Mouse (Mus musculus): ENCODE measurements around the gene Kirrel3. TPM values are rescaled to one million over a fixed set of nuclear protein-coding genes. Genes with fewer than 3 reads are reported as not detected.

Kirrel3 gene
- polyA plus RNA-seq (2014; fragmentation: Nextera tagmentation; extraction: Ambion mirVana) = 6.9 and 9.3 TPM in 2 replicates

DNA sequence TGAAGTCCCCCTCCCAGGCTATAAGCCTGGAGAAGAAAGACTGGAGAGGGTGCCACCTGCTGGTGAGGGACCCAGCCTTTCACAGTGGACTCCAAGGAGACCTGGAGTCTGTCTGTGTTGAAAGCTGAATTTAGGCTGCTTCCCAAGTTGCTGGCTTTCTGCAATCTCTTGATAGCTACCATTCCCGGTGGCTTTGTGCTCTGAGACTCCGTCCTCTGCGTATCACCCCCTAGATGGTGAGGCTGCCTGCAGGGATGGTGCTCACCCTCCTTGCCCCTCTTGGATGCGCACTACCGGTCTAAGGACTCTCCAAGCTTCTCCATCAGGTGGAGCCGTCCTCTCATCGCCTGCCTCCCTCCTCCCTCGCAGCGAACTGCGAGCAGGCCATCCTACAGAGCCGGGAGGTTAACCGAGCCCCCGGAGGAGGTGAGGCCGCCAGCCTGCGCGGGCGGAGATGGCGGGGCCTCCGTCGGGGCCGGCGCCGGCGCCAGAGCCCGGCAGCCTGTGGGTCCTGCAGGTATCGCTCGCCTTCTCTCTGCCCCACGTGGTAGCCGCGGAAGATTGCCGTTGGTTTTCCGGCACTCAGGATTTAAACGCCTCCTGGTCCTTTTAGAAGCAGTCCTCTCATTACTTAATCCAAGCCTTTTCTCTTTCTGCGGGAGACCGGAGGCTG lies at the start of gene Kirrel3:
Gene Kirrel3, plus strand, starts transcription at position 136 of the 673 bp plus-strand sequence.
- H3K9ac ChIP-seq (ENCODE audit: low read depth, low read length) = peak within 1 kb of the TSS; percentile 49
- 0 out of 2 replicates have a peak, but pooled peaks cover 5% of the 10 kb centered on the region for H3K4me1 ChIP-seq (ENCODE audit: control insufficient read depth, insufficient read depth, low read length)
- ATAC-seq (ENCODE audit: low read depth) = peak; percentile 77
- H3K4me3 ChIP-seq (ENCODE audit: low read depth, low read length) = peak within 1 kb of the TSS; percentile 46
- peak; percentile 78 for DNase-seq (ENCODE audit: low spot score)
- under 1% methylated on average over 29 of the region's 35 CpGs for WGBS
- H3K36me3 ChIP-seq (ENCODE audit: control insufficient read depth, insufficient read depth, low read length) = no peaks in the 10 kb centered on the region
- peaks cover 35% of the 10 kb centered on the region for H3K27me3 ChIP-seq (replicated peaks; ENCODE audit: control insufficient read depth, insufficient read depth, low read length)
- H3K27ac ChIP-seq (replicated peaks; ENCODE audit: low read depth, low read length) = 0 out of 2 replicates have a peak within 1 kb of the TSS, but pooled peaks have one; percentile 4
- no peaks in the 10 kb centered on the region for H3K9me3 ChIP-seq (ENCODE audit: control insufficient read depth, low read length)
- H3K4me2 ChIP-seq (ENCODE audit: low read depth, low read length) = peak within 1 kb of the TSS; percentile 73

DNA sequence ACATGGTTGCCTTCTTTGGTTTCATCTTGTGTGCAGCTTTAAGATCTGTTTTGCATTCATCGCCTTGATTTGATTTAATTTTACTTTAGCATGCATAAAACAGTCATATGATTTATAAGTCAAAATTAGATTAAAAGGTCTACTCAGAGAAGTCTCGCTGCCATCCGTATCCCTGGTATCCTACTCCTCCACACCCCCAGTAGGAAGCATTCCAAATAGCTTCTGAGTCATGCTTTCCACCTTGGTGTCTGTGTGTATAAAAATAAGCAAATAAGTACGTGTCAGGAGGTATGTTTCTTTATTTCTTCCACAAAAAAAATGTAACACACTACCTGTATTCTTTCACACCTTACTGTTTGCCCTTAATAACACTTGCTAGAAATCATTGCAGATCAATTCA lies 45.0 kb upstream of the Kirrel3 start:
- no peaks in the 10 kb centered on the region for H3K4me1 ChIP-seq (ENCODE audit: control insufficient read depth, insufficient read depth, low read length)
- H3K9me3 ChIP-seq (ENCODE audit: control insufficient read depth, low read length) = no peaks in the 10 kb centered on the region
- H3K4me2 ChIP-seq (ENCODE audit: low read depth, low read length) = no peak overlapping the region
- H3K27me3 ChIP-seq (replicated peaks; ENCODE audit: control insufficient read depth, insufficient read depth, low read length) = no peaks in the 10 kb centered on the region
- H3K4me3 ChIP-seq (ENCODE audit: low read depth, low read length) = no peak overlapping the region
- no peak overlapping the region for H3K9ac ChIP-seq (ENCODE audit: low read depth, low read length)
- H3K36me3 ChIP-seq (ENCODE audit: control insufficient read depth, insufficient read depth, low read length) = no peaks in the 10 kb centered on the region
- WGBS = 64% methylated on average over 4 of the region's 4 CpGs
- H3K27ac ChIP-seq (replicated peaks; ENCODE audit: low read depth, low read length) = no peak overlapping the region
- no peak for ATAC-seq (ENCODE audit: low read depth)
- DNase-seq (ENCODE audit: low spot score) = no peak

DNA sequence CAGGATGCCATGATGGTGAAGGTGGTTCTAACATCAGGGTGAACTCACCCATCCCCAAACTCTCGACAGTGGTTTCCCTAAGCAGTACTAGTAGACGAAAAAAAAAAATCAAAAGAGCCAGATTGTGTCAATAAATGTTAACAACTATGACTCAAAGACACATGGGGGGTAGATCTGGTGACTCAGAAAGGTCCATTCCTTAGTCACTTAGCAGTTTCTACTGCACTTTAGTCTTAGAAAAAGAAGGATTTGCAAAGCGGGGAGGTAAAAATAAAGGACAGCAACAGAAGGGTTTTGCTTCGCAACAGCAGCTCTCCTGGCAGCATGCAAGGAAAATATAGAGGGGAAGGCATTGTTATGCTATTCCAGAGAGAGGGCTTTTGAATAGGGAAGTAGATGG lies 41.7 kb upstream of the Kirrel3 start:
- no peak overlapping the region for H3K9ac ChIP-seq (ENCODE audit: low read depth, low read length)
- no peaks in the 10 kb centered on the region for H3K36me3 ChIP-seq (ENCODE audit: control insufficient read depth, insufficient read depth, low read length)
- H3K4me2 ChIP-seq (ENCODE audit: low read depth, low read length) = no peak overlapping the region
- no peaks in the 10 kb centered on the region for H3K4me1 ChIP-seq (ENCODE audit: control insufficient read depth, insufficient read depth, low read length)
- no peak for DNase-seq (ENCODE audit: low spot score)
- H3K27ac ChIP-seq (replicated peaks; ENCODE audit: low read depth, low read length) = no peak overlapping the region
- H3K27me3 ChIP-seq (replicated peaks; ENCODE audit: control insufficient read depth, insufficient read depth, low read length) = no peaks in the 10 kb centered on the region
- H3K4me3 ChIP-seq (ENCODE audit: low read depth, low read length) = no peak overlapping the region
- no peaks in the 10 kb centered on the region for H3K9me3 ChIP-seq (ENCODE audit: control insufficient read depth, low read length)
- WGBS = 66% methylated on average over 4 of the region's 4 CpGs
- ATAC-seq (ENCODE audit: low read depth) = no peak

- 61% methylated on average over 15 of the region's 15 CpGs for WGBS
These were observed 39.0 kb upstream of the Kirrel3 start for GRCm38 (mm10) chr9:34446497-34447350.

GRCm38 (mm10) chr9:34447736-34448135 lies 38.0 kb upstream of the Kirrel3 start:
- Histone ChIP-seq H3K36me3 (ENCODE audit: control insufficient read depth, insufficient read depth, low read length) (no peaks in the 10 kb centered on the region), H3K4me2 (ENCODE audit: low read depth, low read length) (no peak overlapping the region), H3K9ac (ENCODE audit: low read depth, low read length) (no peak overlapping the region), H3K9me3 (ENCODE audit: control insufficient read depth, low read length) (no peaks in the 10 kb centered on the region; the same call in 1 of the 2 replicates), H3K27ac (replicated peaks; ENCODE audit: low read depth, low read length) (no peak overlapping the region), H3K4me1 (ENCODE audit: control insufficient read depth, insufficient read depth, low read length) (no peaks in the 10 kb centered on the region), H3K4me3 (ENCODE audit: low read depth, low read length) (no peak overlapping the region), H3K27me3 (replicated peaks; ENCODE audit: control insufficient read depth, insufficient read depth, low read length) (no peaks in the 10 kb centered on the region)
- ATAC-seq (ENCODE audit: low read depth) (no peak), DNase-seq (ENCODE audit: low spot score) (no peak)
- 93% methylated on average over 2 of the region's 2 CpGs for WGBS

More at GRCm38 (mm10) chr9:34446497-34447350, 39.0 kb upstream of the Kirrel3 start:
- no peaks in the 10 kb centered on the region for H3K4me1 ChIP-seq (ENCODE audit: control insufficient read depth, insufficient read depth, low read length)
- H3K9ac ChIP-seq (ENCODE audit: low read depth, low read length) = no peak overlapping the region
- peak; percentile 47 for DNase-seq (ENCODE audit: low spot score)
- no peak overlapping the region for H3K4me3 ChIP-seq (ENCODE audit: low read depth, low read length)
- no peak overlapping the region for H3K4me2 ChIP-seq (ENCODE audit: low read depth, low read length)
- H3K27me3 ChIP-seq (replicated peaks; ENCODE audit: control insufficient read depth, insufficient read depth, low read length) = no peaks in the 10 kb centered on the region
- H3K36me3 ChIP-seq (ENCODE audit: control insufficient read depth, insufficient read depth, low read length) = no peaks in the 10 kb centered on the region
- no peaks in the 10 kb centered on the region; the same call in 1 of the 2 replicates for H3K9me3 ChIP-seq (ENCODE audit: control insufficient read depth, low read length)
- peak; percentile 91 for ATAC-seq (ENCODE audit: low read depth)
- no peak overlapping the region for H3K27ac ChIP-seq (replicated peaks; ENCODE audit: low read depth, low read length)

DNA sequence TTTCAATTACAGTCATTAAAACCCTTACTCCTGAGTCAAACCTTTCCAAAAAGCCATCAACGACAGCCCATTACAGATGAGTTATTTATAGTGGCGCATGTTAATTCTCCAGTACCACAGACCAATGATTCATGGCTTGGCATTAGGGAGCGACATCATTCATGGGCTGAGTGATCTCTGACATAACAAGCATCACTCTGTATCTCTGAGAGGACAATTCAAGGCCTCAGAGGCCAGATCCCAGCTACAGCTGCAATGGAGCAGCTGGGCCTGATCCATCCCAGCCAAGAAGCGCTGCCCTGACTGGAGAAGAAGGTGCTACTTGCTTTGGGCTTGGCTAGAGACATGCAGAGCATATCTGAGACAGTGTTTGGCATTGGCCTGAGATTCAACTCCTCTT lies 37.2 kb upstream of the Kirrel3 start:
- Histone ChIP-seq H3K27me3 (replicated peaks; ENCODE audit: control insufficient read depth, insufficient read depth, low read length) (no peaks in the 10 kb centered on the region), H3K4me3 (ENCODE audit: low read depth, low read length) (no peak overlapping the region), H3K9me3 (ENCODE audit: control insufficient read depth, low read length) (no peaks in the 10 kb centered on the region; the same call in 1 of the 2 replicates), H3K36me3 (ENCODE audit: control insufficient read depth, insufficient read depth, low read length) (no peaks in the 10 kb centered on the region), H3K9ac (ENCODE audit: low read depth, low read length) (no peak overlapping the region), H3K4me2 (ENCODE audit: low read depth, low read length) (no peak overlapping the region), H3K27ac (replicated peaks; ENCODE audit: low read depth, low read length) (no peak overlapping the region), H3K4me1 (ENCODE audit: control insufficient read depth, insufficient read depth, low read length) (no peaks in the 10 kb centered on the region)
- WGBS = 86% methylated on average over 4 of the region's 4 CpGs
- ATAC-seq (ENCODE audit: low read depth) = no peak
- no peak for DNase-seq (ENCODE audit: low spot score)

DNA sequence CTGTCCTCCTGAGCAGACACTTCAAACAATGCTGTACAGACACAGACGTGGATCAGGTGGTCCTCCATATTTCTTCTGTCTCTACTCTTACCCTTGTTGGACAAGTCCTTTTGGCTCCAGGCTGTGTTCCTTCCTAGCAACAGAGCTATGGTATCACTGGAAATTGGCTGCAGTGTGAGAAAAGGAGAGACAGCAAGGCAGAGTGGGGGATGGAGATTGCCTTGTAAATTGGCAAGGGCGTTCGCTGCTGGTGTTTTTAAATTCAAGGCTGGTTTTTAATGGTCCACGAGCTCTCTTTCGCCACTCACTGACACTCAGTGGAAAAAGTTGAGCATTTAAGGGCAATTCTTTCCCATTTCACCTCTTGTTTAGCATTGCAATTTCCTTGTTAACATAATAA lies 27.5 kb upstream of the Kirrel3 start:
- Histone ChIP-seq H3K4me1 (ENCODE audit: control insufficient read depth, insufficient read depth, low read length) (peaks cover 3% of the 10 kb centered on the region; the same call in 1 of the 2 replicates), H3K4me2 (ENCODE audit: low read depth, low read length) (no peak overlapping the region), H3K36me3 (ENCODE audit: control insufficient read depth, insufficient read depth, low read length) (no peaks in the 10 kb centered on the region), H3K4me3 (ENCODE audit: low read depth, low read length) (no peak overlapping the region), H3K9ac (ENCODE audit: low read depth, low read length) (no peak overlapping the region), H3K27me3 (replicated peaks; ENCODE audit: control insufficient read depth, insufficient read depth, low read length) (no peaks in the 10 kb centered on the region; the same call in 1 of the 2 replicates), H3K27ac (replicated peaks; ENCODE audit: low read depth, low read length) (no peak overlapping the region), H3K9me3 (ENCODE audit: control insufficient read depth, low read length) (no peaks in the 10 kb centered on the region)
- WGBS = 62% methylated on average over 5 of the region's 5 CpGs
- DNase-seq (ENCODE audit: low spot score) (peak; percentile 8), ATAC-seq (ENCODE audit: low read depth) (no peak)

GRCm38 (mm10) chr9:34459968-34460367 lies 25.7 kb upstream of the Kirrel3 start:
- H3K4me3 ChIP-seq (ENCODE audit: low read depth, low read length) = no peak overlapping the region
- no peak overlapping the region for H3K27ac ChIP-seq (replicated peaks; ENCODE audit: low read depth, low read length)
- peaks cover 3% of the 10 kb centered on the region; the same call in 1 of the 2 replicates for H3K4me1 ChIP-seq (ENCODE audit: control insufficient read depth, insufficient read depth, low read length)
- ATAC-seq (ENCODE audit: low read depth) (no peak), DNase-seq (ENCODE audit: low spot score) (no peak)
- no peaks in the 10 kb centered on the region for H3K9me3 ChIP-seq (ENCODE audit: control insufficient read depth, low read length)
- no peak overlapping the region for H3K9ac ChIP-seq (ENCODE audit: low read depth, low read length)
- 50% methylated on average over 5 of the region's 5 CpGs for WGBS
- no peaks in the 10 kb centered on the region for H3K36me3 ChIP-seq (ENCODE audit: control insufficient read depth, insufficient read depth, low read length)
- H3K27me3 ChIP-seq (replicated peaks; ENCODE audit: control insufficient read depth, insufficient read depth, low read length) = no peaks in the 10 kb centered on the region; the same call in 1 of the 2 replicates
- no peak overlapping the region for H3K4me2 ChIP-seq (ENCODE audit: low read depth, low read length)
